Mouse (Mus musculus) thymus, postnatal 36 days (tissue): ENCODE measurements around the gene Synm.

Experiments used
- DNase-seq, 2 experiments: peaks; one replicate each; pipeline ENCODE4 v3.0.0; 2022; ENCODE audit warnings: mixed read lengths in 2 of 2

Gene Synm

DNA sequence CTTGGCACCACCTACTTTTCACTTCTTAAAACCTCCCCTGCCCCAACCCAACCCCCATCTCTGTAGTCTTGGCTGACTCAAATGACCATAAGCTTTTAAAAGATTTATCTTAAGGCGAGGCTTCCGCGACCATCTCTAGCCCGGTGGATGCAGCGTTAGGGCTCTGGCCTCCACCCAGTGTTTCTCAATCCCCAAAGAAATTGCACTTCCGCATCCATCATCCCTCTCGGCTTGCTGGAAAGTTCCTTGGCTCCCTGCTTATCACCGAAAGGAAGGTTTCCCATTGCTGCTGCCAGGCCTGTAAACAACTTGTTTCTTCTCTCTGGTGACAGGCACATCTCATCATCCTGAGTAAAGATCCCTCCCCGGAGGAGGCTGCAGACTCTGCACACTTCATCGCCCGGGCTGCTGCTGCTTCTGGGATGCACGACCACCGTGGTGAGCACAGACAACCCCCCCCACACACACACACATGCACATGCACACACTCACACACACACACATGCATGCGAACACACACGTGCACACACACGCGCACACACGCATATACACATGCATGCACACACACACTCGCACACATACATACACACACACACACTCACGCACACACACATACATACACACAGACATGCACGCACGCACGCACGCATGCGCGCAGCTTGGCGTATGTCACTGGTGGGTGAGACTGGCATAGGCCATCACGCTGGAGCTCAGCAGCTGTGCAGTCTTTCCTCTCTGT is 61.5 kb downstream of the Synm start:
- no peak for DNase-seq

DNA sequence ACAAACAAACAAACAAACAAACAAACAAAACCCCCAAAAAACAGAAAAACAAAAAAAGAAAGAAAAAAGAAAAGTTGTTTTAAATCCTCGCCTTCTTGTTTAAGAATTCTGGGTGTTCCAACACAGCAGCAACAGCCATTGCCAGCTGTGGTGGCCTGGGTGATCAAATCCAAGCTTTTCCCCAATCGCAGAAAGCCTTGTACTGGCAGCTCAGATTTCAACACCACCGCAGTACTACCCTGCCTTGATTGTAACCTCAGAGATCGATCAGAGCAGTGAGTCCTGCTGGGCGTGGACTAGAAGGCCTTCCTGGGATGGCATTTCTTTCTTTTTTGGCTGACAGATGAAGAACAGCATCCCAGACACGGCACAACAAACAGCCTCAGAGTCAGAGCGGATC is 63.6 kb downstream of the Synm start:
- no peak for DNase-seq

DNA sequence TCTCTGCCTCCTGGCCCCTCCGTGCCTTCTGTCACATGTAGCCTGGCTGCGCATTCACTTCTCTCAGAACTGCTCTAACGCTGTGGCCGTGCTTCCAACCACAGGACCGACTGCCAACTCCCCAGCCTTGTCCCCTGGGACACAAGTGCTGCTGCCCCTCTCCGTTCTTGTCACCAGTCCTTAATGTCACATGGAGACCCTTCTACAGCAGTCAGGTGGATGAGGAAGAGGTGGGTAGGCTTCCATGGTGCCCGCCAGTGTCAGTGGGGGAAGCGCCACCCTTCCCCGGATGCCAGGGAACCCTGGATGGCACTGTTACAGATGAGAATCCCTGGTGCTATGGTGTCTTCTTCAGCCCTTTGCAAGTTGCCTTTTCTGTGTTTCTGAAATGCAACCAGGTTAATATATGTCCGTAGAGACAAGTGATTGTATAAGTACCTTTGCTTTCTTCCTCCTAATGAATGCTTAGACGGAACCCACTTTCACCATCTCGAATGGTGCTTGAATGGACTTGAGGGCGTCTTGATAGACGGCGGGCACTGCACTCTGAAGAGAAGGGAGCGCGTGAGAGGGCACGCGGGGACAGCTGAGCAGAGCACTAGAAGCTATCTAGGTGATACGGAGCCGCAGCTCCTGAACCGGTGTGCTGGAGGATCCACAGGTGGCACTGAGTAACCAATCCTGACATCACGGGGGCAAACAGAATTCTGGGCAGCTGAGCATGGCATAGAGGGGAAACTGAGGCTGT is 66.6 kb downstream of the Synm start:
- DNase-seq: no peak

DNA sequence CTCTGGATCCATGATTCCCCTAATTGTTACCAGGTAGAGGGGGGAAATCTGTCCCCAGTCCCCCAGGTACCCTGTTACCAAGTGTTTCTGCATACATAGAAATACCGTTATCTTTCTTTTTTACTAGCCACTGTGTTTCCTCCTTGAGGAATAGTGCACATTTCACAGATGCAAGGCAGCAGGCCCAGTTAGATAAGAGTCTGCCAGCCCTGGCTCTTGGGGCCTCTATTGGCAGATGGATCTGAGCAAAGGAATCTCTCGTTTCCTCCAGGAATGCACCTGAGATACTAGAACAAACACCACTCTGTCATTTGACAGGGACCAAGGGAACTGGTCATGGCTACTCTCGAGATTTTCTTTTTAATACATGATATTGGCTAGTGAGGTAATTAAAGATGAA is 67.4 kb downstream of the Synm start:
- no peak for DNase-seq

DNA sequence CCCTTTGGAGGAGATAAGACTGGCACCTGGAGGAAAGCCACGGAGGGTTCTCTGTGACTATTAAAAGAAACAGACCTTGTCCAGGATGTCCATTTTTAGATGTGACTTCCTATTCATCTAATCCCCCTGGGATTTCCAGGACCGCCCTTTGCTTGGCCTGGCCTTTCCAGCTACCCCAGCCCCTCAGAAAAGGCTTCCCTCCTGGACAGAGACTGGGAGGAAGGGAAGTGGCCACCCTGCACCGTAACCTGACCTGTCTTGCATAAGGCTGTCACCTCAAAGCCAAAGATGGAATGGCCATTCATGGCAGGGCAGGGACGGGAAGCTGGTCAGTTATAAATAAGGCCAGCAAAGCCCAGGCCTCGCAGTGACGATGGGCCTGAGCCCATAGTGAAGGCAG is 68.5 kb downstream of the Synm start:
- no peak for DNase-seq

DNA sequence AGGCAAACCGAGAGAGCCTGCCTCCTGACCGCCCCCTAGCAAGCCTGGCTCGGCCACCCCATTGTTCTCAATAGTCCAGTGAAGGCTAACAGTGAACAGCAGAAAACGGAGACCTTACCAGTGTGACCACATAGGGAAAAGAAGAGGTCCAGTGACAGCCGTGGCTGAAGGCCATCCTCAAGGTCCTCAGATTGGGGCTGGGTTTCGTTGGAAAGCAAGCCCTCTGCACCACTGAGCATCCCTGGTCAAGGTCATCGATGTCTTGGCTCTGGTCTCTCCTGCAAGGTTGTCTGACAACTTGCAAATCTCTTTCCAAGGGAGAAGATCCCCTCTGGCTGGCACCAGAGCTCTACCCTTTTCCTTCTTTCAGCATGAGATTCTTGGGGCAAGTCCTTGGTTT is 69.7 kb downstream of the Synm start:
- DNase-seq: no peak

DNA sequence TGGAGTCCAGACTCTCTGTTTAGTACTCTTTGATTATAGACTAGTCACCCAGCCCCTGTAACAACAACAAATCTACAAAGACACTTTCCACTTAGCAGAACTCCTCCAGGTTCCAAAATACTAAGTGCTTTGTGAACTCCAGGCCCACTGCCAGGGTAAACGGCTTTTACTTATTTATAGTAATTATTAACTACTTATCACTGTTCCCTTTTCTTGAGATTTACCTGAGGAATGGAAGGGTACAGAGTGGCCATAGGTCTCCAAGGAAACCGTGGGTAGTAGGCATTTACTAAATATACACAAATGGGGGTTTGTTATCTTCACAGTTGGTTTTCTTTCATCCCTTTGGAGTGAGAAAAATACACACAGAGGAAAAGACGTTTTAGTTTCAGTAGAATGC is 71.3 kb downstream of the Synm start:
- no peak for DNase-seq

DNA sequence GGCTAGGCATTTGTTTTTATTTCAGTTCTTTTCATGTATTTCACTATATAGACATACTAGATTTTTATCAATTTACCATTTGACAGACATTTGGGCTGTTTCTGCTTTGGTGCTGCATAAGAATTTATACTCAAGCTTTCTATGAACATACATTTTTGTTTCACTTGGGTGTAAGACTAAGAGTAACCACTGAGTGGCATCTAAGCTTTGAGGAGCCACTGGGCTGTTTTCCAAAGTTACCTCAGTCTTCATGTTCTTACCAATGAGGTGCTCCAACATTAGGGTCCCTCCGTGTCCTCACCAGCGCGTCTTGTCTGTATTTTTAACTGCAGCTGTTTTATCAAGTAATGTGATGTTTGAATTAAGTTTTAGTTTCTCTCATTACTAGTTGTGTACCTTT is 73.0 kb downstream of the Synm start:
- no peak for DNase-seq

DNA sequence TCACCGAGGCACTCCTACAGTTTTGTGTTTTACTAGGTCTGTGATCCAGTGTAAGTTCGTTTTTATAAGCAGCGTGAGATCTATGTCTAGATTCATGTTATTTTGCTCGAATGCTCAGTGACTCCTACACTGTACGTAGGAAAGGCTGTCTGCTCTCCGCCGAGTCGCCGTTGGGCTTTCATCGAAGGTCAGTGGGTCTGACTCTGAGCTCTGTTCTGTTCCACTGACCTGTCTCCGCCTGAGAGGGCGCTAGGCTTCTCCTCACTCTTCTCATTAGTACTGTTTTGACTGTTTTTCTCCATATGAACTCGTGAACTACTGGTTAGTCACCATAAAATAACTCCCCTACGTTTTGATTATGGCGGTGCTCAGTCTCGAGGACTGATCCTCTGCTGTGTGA is 76.5 kb downstream of the Synm start:
- no peak for DNase-seq

DNA sequence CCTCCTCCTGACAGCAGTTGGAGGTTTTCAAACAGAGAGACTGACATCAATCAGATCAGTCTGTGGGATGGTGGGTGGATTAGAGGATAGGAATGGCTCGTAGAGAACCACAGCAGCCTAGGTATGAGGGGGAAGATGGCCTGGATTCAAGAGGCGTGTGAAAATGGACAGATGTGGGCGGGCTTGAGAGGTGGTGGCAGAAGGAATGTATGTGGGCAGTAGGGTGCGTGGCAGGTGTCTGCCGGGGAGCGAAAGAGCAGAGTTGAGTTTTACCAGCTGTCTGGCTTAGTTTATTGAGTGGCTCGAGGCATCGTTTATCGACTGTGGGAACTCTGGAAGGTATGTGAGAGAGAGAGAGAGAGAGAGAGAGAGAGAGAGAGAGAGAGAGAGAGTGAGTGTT is 78.5 kb downstream of the Synm start:
- no peak for DNase-seq
